Mouse (Mus musculus) lung, adult 2 months (tissue): ENCODE results near the gene Myh4.

Experiments used
- CTCF ChIP-seq: fragments of 200-500 bp; IDR thresholded peaks from 2 replicates; pipeline ENCODE4 v1.5.1; 2011; ENCODE audit warnings: mild to moderate bottlenecking, low read length, control low read depth; ENCODE audit not compliant: insufficient read depth
- POLR2A ChIP-seq: fragments of 200-500 bp; IDR thresholded peaks from 2 replicates; pipeline ENCODE4 v1.6.1; 2011; ENCODE audit warnings: low read depth, mild to moderate bottlenecking, control low read depth, low read length, borderline replicate concordance; ENCODE audit errors: extremely low read depth

DNA sequence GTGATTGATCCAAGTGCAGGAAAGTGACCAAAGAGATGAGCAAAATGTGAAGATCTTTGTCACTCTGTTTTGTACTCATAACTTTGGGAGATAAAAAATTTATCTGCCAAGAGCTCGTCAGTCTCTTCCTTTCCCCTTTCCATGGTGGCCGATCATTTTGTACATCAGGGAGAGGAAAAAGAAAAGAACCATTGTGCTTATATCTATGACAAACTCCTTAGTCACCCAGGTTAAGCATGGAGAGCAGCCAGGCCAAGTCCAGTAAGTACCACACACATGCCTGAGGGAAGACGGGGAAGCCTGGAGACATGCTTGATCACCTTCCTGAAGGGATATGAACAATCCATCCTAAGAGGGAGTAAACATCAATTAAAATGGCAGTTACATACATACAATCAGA is 13.4 kb upstream of the Myh4 start:
- TF ChIP-seq POLR2A (no peak), CTCF (no peak)
